Mouse (Mus musculus): ENCODE results near the gene 4931428L18Rik. TPM values are rescaled to one million over a fixed set of nuclear protein-coding genes. Genes with fewer than 3 reads are reported as not detected.

4931428L18Rik gene
- polyA plus RNA-seq, 1 experiment from 2014 or later = not detected

GRCm38 (mm10) chr1:31094792-31095191 is 127.7 kb downstream of the 4931428L18Rik start:
- H3K4me1 ChIP-seq = no peaks in the 10 kb centered on the region
- 85% methylated on average over 3 of the region's 3 CpGs for WGBS
- H3K4me3 ChIP-seq (replicated peaks) = no peak overlapping the region
- H3K9ac ChIP-seq (replicated peaks) = no peak overlapping the region
- no peak overlapping the region for H3K27ac ChIP-seq (replicated peaks)
- no peak for ATAC-seq (ENCODE audit: low FRiP score)
- H3K36me3 ChIP-seq = no peaks in the 10 kb centered on the region
- no peaks in the 10 kb centered on the region for H3K9me3 ChIP-seq (replicated peaks)
- no peaks in the 10 kb centered on the region for H3K27me3 ChIP-seq (replicated peaks)
- H3K4me2 ChIP-seq = no peak overlapping the region

- H3K4me1 ChIP-seq = no peaks in the 10 kb centered on the region
- no peaks in the 10 kb centered on the region for H3K27me3 ChIP-seq (replicated peaks)
- WGBS = 85% methylated on average over 1 of the region's 1 CpGs
- no peaks in the 10 kb centered on the region for H3K36me3 ChIP-seq
- ATAC-seq (ENCODE audit: low FRiP score) = no peak
- no peak overlapping the region for H3K4me3 ChIP-seq (replicated peaks)
- H3K27ac ChIP-seq (replicated peaks) = no peak overlapping the region
- no peak overlapping the region for H3K4me2 ChIP-seq
- no peak overlapping the region for H3K9ac ChIP-seq (replicated peaks)
- H3K9me3 ChIP-seq (replicated peaks) = no peaks in the 10 kb centered on the region
Observed at GRCm38 (mm10) chr1:31093939-31094338, 128.5 kb downstream of the 4931428L18Rik start.

- no peaks in the 10 kb centered on the region for H3K9me3 ChIP-seq (replicated peaks)
- no peak overlapping the region for H3K9ac ChIP-seq (replicated peaks)
- no peak overlapping the region for H3K4me3 ChIP-seq (replicated peaks)
- H3K4me1 ChIP-seq = no peaks in the 10 kb centered on the region
- no peak overlapping the region for H3K27ac ChIP-seq (replicated peaks)
- no peaks in the 10 kb centered on the region for H3K27me3 ChIP-seq (replicated peaks)
- no peak for ATAC-seq (ENCODE audit: low FRiP score)
- 96% methylated on average over 4 of the region's 4 CpGs for WGBS
- H3K4me2 ChIP-seq = no peak overlapping the region
- H3K36me3 ChIP-seq = no peaks in the 10 kb centered on the region
Observed at GRCm38 (mm10) chr1:31088686-31089085, 133.8 kb downstream of the 4931428L18Rik start.

- ATAC-seq (ENCODE audit: low FRiP score) = no peak
- Histone ChIP-seq H3K9ac (replicated peaks) (no peak overlapping the region), H3K4me1 (no peaks in the 10 kb centered on the region), H3K27me3 (replicated peaks) (no peaks in the 10 kb centered on the region), H3K36me3 (no peaks in the 10 kb centered on the region), H3K9me3 (replicated peaks) (no peaks in the 10 kb centered on the region), H3K27ac (replicated peaks) (no peak overlapping the region), H3K4me3 (replicated peaks) (no peak overlapping the region), H3K4me2 (no peak overlapping the region)
- 82% methylated on average over 6 of the region's 6 CpGs for WGBS
Observed at GRCm38 (mm10) chr1:31072523-31073370, 149.7 kb downstream of the 4931428L18Rik start.

- Histone ChIP-seq H3K4me1 (no peaks in the 10 kb centered on the region), H3K9ac (replicated peaks) (no peak overlapping the region), H3K27ac (replicated peaks) (no peak overlapping the region), H3K4me3 (replicated peaks) (no peak overlapping the region), H3K27me3 (replicated peaks) (no peaks in the 10 kb centered on the region), H3K9me3 (replicated peaks) (no peaks in the 10 kb centered on the region), H3K4me2 (no peak overlapping the region), H3K36me3 (no peaks in the 10 kb centered on the region)
- 81% methylated on average over 2 of the region's 2 CpGs for WGBS
- ATAC-seq (ENCODE audit: low FRiP score) = no peak
Observed at GRCm38 (mm10) chr1:31071209-31071608, 151.3 kb downstream of the 4931428L18Rik start.

- H3K27me3 ChIP-seq (replicated peaks) = no peaks in the 10 kb centered on the region
- no peaks in the 10 kb centered on the region for H3K4me1 ChIP-seq
- no peak overlapping the region for H3K4me2 ChIP-seq
- H3K9ac ChIP-seq (replicated peaks) = no peak overlapping the region
- no peaks in the 10 kb centered on the region for H3K36me3 ChIP-seq
- no peak overlapping the region for H3K27ac ChIP-seq (replicated peaks)
- 88% methylated on average over 12 of the region's 12 CpGs for WGBS
- H3K4me3 ChIP-seq (replicated peaks) = no peak overlapping the region
- no peak for ATAC-seq (ENCODE audit: low FRiP score)
- no peaks in the 10 kb centered on the region for H3K9me3 ChIP-seq (replicated peaks)
Observed at GRCm38 (mm10) chr1:31064817-31065740, 157.4 kb downstream of the 4931428L18Rik start.

GRCm38 (mm10) chr1:31059806-31060205 is 162.7 kb downstream of the 4931428L18Rik start:
- no peak overlapping the region for H3K27ac ChIP-seq (replicated peaks)

GRCm38 (mm10) chr1:31058861-31059351 is 163.6 kb downstream of the 4931428L18Rik start:
- no peak; the same call in 1 of the 2 replicates for ATAC-seq (ENCODE audit: low FRiP score)
- H3K27ac ChIP-seq (replicated peaks) = no peak overlapping the region
- H3K4me2 ChIP-seq = no peak overlapping the region
- WGBS = 56% methylated on average over 2 of the region's 2 CpGs
- peaks cover 4% of the 10 kb centered on the region; the same call in 1 of the 2 replicates for H3K4me1 ChIP-seq
- no peaks in the 10 kb centered on the region for H3K36me3 ChIP-seq
- H3K9ac ChIP-seq (replicated peaks) = no peak overlapping the region
- H3K9me3 ChIP-seq (replicated peaks) = no peaks in the 10 kb centered on the region
- H3K4me3 ChIP-seq (replicated peaks) = no peak overlapping the region
- no peaks in the 10 kb centered on the region for H3K27me3 ChIP-seq (replicated peaks)

More at GRCm38 (mm10) chr1:31059806-31060205, 162.7 kb downstream of the 4931428L18Rik start:
- Histone ChIP-seq H3K27me3 (replicated peaks) (no peaks in the 10 kb centered on the region), H3K4me1 (peaks cover 4% of the 10 kb centered on the region; the same call in 1 of the 2 replicates), H3K4me3 (replicated peaks) (no peak overlapping the region), H3K4me2 (no peak overlapping the region), H3K36me3 (no peaks in the 10 kb centered on the region), H3K9me3 (replicated peaks) (no peaks in the 10 kb centered on the region), H3K9ac (replicated peaks) (no peak overlapping the region)
- no peak for ATAC-seq (ENCODE audit: low FRiP score)
- 80% methylated on average over 4 of the region's 4 CpGs for WGBS

GRCm38 (mm10) chr1:31058196-31058595 is 164.3 kb downstream of the 4931428L18Rik start:
- no peak overlapping the region for H3K4me2 ChIP-seq
- H3K27ac ChIP-seq (replicated peaks) = no peak overlapping the region
- 71% methylated on average over 3 of the region's 3 CpGs for WGBS
- no peaks in the 10 kb centered on the region for H3K27me3 ChIP-seq (replicated peaks)
- no peak for ATAC-seq (ENCODE audit: low FRiP score)
- H3K4me3 ChIP-seq (replicated peaks) = no peak overlapping the region
- no peak overlapping the region for H3K9ac ChIP-seq (replicated peaks)
- H3K36me3 ChIP-seq = no peaks in the 10 kb centered on the region
- H3K9me3 ChIP-seq (replicated peaks) = no peaks in the 10 kb centered on the region
- peaks cover 4% of the 10 kb centered on the region; the same call in 1 of the 2 replicates for H3K4me1 ChIP-seq

- Histone ChIP-seq H3K4me1 (no peaks in the 10 kb centered on the region), H3K4me3 (replicated peaks) (no peak overlapping the region), H3K27me3 (replicated peaks) (no peaks in the 10 kb centered on the region), H3K9ac (replicated peaks) (no peak overlapping the region), H3K9me3 (replicated peaks) (no peaks in the 10 kb centered on the region), H3K36me3 (no peaks in the 10 kb centered on the region), H3K4me2 (no peak overlapping the region), H3K27ac (replicated peaks) (no peak overlapping the region)
- 68% methylated on average over 5 of the region's 5 CpGs for WGBS
- no peak for ATAC-seq (ENCODE audit: low FRiP score)
Observed at GRCm38 (mm10) chr1:31051370-31051921, 171.0 kb downstream of the 4931428L18Rik start.

- no peak overlapping the region for H3K9ac ChIP-seq (replicated peaks)
- ATAC-seq (ENCODE audit: low FRiP score) = no peak
- no peak overlapping the region for H3K4me2 ChIP-seq
- no peaks in the 10 kb centered on the region for H3K4me1 ChIP-seq
- H3K27me3 ChIP-seq (replicated peaks) = no peaks in the 10 kb centered on the region
- no peak overlapping the region for H3K4me3 ChIP-seq (replicated peaks)
- H3K27ac ChIP-seq (replicated peaks) = no peak overlapping the region
- H3K36me3 ChIP-seq = no peaks in the 10 kb centered on the region
- 85% methylated on average over 5 of the region's 5 CpGs for WGBS
- H3K9me3 ChIP-seq (replicated peaks) = no peaks in the 10 kb centered on the region
Observed at GRCm38 (mm10) chr1:31049954-31050652, 172.4 kb downstream of the 4931428L18Rik start.
